Mouse (Mus musculus): ENCODE data around the gene Thumpd2.

Gene Thumpd2

GRCm38 (mm10) chr17:81035354-81035753 is 29.5 kb downstream of the Thumpd2 start:
- intact Hi-C loops (cut with DNase I): no loop called here

- intact Hi-C loops (cut with DNase I): no loop called here
These were observed 31.9 kb downstream of the Thumpd2 start for GRCm38 (mm10) chr17:81032957-81033356.

- intact Hi-C loops (cut with DNase I): no loop called here
These were observed 32.9 kb downstream of the Thumpd2 start for GRCm38 (mm10) chr17:81031830-81032442.

GRCm38 (mm10) chr17:81027331-81027730 is 37.6 kb downstream of the Thumpd2 start:
- intact Hi-C loops (cut with DNase I): no loop called here

DNA sequence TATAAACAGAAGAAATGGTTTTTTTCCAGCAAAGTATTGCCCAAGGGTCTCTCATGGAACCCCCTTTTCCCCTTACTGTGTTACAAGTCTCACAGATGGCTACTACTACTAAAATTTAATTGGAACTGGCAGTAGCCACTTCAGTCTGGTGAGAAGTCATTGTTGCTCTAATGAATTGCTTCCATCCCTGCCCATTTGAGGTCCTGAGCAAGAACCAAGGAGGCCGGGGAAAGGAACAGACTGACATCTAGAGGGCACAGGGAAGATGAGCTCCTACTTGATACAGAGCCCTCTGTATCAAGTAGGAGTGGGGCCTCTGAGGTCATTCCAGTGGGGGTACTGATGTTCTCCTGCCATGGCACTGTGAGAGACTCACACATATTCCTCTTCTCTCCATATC is 47.8 kb downstream of the Thumpd2 start:
- intact Hi-C loops (cut with DNase I): no loop called here

DNA sequence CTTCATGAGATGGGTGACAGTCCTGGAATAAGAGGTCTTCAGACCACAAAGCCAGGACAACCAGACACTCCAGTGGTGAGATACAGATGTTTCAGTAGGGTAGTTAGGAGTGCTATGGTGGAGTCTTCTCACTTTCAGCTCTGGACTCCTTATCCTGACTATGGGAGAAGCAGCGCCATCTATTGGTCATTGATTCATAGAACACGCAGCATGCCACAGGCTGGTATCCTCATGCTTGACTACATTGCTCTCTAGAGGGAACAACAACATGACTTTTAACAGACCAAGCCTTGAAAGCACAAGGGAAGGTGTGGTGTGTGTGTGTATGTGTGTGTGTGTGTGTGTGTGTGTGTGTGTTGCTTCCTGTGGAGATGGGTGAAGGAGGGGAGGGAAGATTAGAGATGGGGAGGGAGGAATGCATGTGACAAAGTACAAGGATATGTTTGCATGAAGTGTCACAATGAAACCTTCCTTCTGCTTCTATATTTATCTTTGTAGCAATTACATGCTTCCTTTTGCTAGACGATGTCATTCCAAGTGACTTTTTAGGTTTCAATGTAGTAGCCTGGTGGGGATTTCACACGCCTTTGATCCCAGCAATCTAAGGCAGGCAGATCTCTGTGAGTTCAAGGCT is 49.0 kb downstream of the Thumpd2 start:
- intact Hi-C loops (cut with DNase I): no loop called here

DNA sequence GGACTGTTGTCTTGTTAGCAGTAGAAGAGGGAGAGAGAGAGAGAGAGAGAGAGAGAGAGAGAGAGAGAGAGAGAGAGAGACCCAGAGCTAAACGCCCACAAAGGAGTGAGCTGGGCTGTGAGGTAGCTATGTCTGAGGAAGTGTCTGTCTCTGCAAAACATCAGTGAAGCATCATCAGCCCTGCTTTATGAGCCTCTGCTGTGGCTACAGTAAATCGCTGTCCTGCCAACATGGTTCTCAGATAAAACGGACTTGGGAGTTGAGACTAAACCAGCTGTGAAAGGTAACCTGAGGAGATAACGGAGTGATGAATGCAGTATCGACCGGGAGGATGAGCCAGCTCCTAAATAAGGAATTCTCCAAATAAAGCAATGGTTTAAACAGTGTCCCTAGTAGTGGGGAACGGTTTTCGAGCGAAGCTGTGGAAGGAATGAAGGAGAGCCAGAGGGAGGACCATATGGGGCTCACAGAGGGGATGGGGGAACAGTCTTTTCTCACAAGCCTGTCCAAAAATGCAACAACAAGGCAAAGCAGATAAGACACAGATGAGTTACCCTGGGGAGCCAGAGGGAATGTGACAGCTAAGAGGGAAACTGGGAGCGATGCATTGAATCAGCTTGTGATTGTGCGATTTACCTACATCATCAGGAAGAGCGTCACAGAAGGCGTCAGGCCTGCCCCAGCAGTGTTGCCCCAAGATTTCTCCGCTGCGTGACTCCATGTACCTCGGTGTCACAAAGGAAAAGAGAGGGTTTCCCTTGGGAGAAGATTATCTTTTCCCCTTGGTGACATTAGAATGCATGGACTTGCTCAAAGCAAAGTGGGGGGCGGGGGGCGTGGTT is 53.8 kb downstream of the Thumpd2 start:
- intact Hi-C loops (cut with DNase I): no loop called here

GRCm38 (mm10) chr17:81010199-81010598 is 54.7 kb downstream of the Thumpd2 start:
- intact Hi-C loops (cut with DNase I): no loop called here

DNA sequence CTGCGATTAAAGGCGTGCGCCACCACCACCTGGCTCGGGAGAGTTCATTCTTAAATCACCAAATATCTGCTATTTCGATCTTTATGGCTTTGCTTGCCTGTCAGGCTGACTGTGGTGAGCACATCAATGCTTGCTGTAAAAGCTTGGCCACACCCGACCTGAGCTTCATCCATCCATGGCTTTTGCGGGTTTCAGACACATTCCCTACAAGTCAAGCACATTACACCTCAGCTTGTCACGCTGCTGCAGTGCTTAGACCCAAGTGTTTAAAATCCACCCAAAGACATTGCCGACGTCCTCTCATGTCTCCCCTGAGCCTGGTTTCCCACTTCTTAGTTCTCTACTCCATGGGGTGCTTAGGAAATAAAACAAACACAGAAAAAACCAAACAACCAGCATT is 55.8 kb downstream of the Thumpd2 start:
- intact Hi-C loops (cut with DNase I): no loop called here

GRCm38 (mm10) chr17:81005292-81005691 is 59.6 kb downstream of the Thumpd2 start:
- intact Hi-C loops (cut with DNase I): no loop called here

- intact Hi-C loops (cut with DNase I): no loop called here
These were observed 60.4 kb downstream of the Thumpd2 start for GRCm38 (mm10) chr17:81004454-81004853.

DNA sequence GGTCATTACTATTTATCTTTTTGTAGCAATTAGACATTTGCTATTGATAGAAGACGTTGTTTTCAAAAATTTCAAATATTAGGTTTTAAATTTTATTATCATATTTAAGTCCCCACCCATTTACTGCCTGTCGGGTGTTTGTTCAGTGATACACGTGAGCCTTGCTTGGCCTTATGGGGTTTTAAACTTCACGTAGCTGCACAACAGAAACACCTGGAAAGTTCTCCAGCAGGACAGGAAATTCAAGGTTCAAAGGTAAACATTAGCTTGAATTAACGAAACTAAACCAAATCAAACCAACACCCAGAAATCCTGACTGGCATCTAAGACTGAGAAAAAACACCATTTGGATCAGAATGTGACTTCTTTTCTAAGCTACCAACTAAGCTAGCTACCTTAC is 62.8 kb downstream of the Thumpd2 start:
- intact Hi-C loops (cut with DNase I): no loop called here

GRCm38 (mm10) chr17:81001647-81002046 is 63.2 kb downstream of the Thumpd2 start:
- intact Hi-C loops (cut with DNase I): no loop called here

DNA sequence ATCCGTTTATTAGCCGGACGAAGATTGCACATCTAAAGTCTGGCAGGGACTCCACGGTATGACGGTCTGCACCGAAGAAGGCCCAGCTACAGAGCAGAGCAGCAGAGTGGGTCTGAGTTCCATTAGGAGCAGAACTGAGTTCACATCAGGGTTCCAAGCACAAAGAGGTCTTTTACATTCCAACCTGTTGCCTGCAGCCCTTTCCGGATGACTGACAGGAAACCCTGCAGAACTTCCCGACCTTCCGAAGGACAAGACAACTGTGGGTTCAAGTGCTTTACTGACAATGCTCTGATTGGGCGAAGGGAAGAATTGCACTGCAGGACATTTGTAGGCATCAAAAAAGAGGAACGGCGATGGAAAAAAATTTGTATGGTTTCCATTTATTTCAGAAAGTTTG is 63.9 kb downstream of the Thumpd2 start:
- intact Hi-C loops (cut with DNase I): no loop called here

DNA sequence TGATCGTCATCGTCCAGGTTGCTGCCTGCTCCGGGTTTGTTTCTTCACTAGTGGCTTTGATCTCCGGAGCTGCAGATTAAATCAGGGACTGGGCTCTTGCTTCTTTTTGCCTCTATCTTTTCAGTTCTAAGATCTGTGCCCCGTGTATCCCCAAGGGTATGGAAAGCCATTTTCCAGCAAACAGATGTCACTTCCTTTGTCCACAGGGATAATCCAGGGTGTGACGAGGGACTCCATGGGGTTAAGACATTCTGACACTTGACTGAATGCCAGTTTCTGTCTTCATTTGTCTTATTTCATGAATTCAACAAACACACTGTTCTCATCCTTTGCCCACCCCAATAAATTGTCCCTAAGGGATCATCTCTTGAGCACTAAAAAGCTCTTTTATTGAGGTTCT is 65.9 kb downstream of the Thumpd2 start:
- intact Hi-C loops (cut with DNase I): no loop called here

GRCm38 (mm10) chr17:80997226-80997625 is 67.7 kb downstream of the Thumpd2 start:
- intact Hi-C loops (cut with DNase I): no loop called here

DNA sequence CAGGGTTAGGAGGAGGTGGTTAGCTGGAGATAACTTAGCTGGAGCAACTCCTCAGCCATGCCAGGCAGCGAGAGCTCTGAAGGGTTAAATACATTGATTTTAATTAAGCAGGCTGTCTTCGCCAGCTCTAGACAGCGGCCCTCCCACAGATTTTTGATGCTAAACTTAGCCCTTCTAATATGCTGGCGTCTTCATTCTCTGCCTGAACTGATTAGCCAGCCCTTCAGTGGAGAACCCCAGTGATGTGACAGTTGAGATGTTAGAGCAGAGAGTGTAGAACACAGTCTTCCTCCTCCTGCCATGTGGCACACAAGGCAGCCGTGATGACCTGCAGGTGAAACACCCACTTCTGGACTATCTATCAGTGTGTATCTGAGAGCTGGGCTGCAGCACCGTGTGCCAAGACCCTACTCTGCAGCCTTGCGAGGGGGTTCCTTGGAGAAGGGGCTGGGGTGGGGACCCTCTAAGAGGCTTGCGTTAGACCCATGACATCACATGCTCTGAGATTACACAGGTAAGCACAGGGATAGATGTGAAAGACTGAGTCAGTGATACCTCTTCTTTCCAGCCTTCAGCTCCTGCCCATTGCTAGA is 73.3 kb downstream of the Thumpd2 start:
- intact Hi-C loops (cut with DNase I): no loop called here

GRCm38 (mm10) chr17:80982976-80983375 is 81.9 kb downstream of the Thumpd2 start:
- intact Hi-C loops (cut with DNase I): loop anchor here (2.0 to 10.0 kb wide), 4 partner anchors 106 to 361 kb away; no protein-coding TSS in a partner anchor

DNA sequence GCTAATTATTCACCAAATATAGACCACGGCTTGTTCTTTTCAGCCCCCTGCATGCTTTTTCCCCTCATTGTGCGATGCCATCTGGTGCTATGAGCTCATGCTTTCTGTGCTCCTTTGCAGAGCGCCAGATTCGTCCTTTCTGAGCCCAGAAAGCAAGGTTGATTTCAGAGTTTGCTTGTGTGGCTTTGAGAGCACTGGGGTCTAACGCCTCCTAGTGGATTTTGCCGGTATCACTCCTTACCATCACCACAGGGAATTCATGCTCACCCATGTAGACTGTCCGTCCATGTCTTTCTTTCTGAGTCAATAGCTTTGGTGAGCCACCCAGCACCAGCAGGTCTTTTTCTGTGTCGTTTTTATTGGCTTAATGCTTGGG is 82.5 kb downstream of the Thumpd2 start:
- intact Hi-C loops (cut with DNase I): loop anchor here (2.0 to 10.0 kb wide), 4 partner anchors 106 to 360 kb away; no protein-coding TSS in a partner anchor

DNA sequence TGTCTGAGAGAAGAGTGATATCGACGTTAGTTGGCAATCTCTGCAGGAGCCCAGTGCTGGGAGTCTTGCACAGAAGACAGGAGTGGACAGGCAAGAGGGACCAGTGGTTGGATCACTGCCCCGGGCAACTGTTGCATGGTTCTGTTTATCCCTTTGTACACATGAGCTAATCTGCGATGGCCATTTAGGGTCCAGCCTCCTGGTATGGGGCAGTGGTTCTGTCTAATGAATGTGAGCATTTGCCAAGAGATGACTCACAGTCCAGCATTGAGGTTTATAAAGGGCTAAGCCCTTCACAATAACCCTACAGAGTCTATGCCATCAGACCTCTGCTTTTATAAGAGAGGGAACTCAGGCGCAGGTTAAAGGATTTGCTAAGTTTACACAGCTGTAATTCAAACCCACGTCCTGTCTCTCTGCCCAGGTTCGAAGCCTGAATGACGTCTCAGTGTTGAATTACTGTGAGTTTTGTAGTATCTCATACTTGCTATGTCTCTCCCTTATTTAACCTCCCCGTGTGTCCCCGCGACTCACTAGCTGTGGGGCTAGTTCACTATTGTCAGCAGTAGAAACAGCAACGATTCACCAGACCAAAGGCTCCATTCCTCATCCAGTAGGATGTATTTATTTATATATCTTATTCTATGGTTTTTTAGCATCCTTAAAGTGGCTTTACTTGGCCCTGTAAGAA is 83.0 kb downstream of the Thumpd2 start:
- intact Hi-C loops (cut with DNase I): loop anchor here (2.0 to 10.0 kb wide), 4 partner anchors 105 to 360 kb away; no protein-coding TSS in a partner anchor

- intact Hi-C loops (cut with DNase I): loop anchor here (5.0 to 10.0 kb wide), 3 partner anchors 148 to 358 kb away; no protein-coding TSS in a partner anchor
These were observed 84.8 kb downstream of the Thumpd2 start for GRCm38 (mm10) chr17:80980096-80980495.

All from adrenal gland (tissue).